16 mouse cellular contexts compared by ENCODE assay signal in genomic region chr4:45474131-45474530, GRCm38 (mm10). TPM values are rescaled to one million over a fixed set of nuclear protein-coding genes. Genes with fewer than 3 reads are reported as not detected.
DNase-seq lines count a peak whose midpoint lies in the region; ATAC-seq and TF ChIP-seq lines count a peak whose summit lies in the region.
"Had no signal": no experiment of that assay in that cellular context is flagged by ENCODE, and none has a peak within 500 bp of the region (broad histone marks: within the 10 kb centered on the region; RNA-seq: fewer than 3 reads in every experiment).

No protein-coding gene starts in this region.

- no peaks in the 10 kb centered on the region for H3K79me2 ChIP-seq in heart, adult 2 months (replicated peaks; ENCODE audit: control insufficient read depth, insufficient read depth, low read length)

- intact Hi-C loops in heart, adult 2 months (cut with DNase I): no loop called here

- no peaks in the 10 kb centered on the region for H3K27me3 ChIP-seq in heart, adult 2 months (ENCODE audit: control insufficient read depth, insufficient read depth, low read length)
- no peaks in the 10 kb centered on the region for H3K27me3 ChIP-seq in hindbrain, embryonic 12.5 days
- no peaks in the 10 kb centered on the region for H3K27me3 ChIP-seq in hindbrain, postnatal 0 days (ENCODE audit: insufficient read depth, low read length)
- no peaks in the 10 kb centered on the region for H3K27me3 ChIP-seq in lung, postnatal 0 days (replicated peaks; ENCODE audit: insufficient read depth, low read length)
- H3K27me3 ChIP-seq in small intestine, adult 2 months (ENCODE audit: control insufficient read depth, insufficient read depth, low read length): no peaks in the 10 kb centered on the region
- H3K27me3 ChIP-seq: kidney, embryonic 15.5 days; midbrain, embryonic 15.5 days had no signal

- H3K27ac ChIP-seq in heart, adult 2 months: peak overlapping the region; percentile 83
- H3K27ac ChIP-seq in hindbrain, embryonic 12.5 days: 0 out of 2 replicates have a peak overlapping the region, but pooled peaks have one; percentile 81
- H3K27ac ChIP-seq in hindbrain, postnatal 0 days: no peak overlapping the region
- peak overlapping the region; percentile 88 for H3K27ac ChIP-seq in lung, postnatal 0 days (ENCODE audit: low read length)
- H3K27ac ChIP-seq in small intestine, adult 2 months (ENCODE audit: insufficient read depth, low read depth, low read length): peak overlapping the region; percentile 58; the same call in 1 of the 2 replicates

- no peak for TF ChIP-seq CTCF in heart, adult 2 months (IDR thresholded peaks at IDR 0.05)
- no peak for TF ChIP-seq CTCF in hindbrain, postnatal 0 days (IDR thresholded peaks at IDR 0.05; ENCODE audit: low read depth)
- TF ChIP-seq CTCF in lung, postnatal 0 days (IDR thresholded peaks at IDR 0.05): no peak
- TF ChIP-seq CTCF in small intestine, adult 2 months (IDR thresholded peaks at IDR 0.05; ENCODE audit: extremely low read depth, insufficient read length, insufficient replicate concordance, low read depth, low read length): no peak

- no peak overlapping the region for H3K4me2 ChIP-seq in hindbrain, embryonic 12.5 days (replicated peaks)
- no peak overlapping the region for H3K4me2 ChIP-seq in hindbrain, postnatal 0 days (ENCODE audit: low read depth, low read length)
- H3K4me2 ChIP-seq in lung, postnatal 0 days (replicated peaks; ENCODE audit: low read depth, low read length): no peak overlapping the region
- H3K4me2 ChIP-seq: kidney, embryonic 15.5 days; limb, embryonic 15.5 days; midbrain, embryonic 15.5 days had no signal

- H3K4me3 ChIP-seq in heart, adult 2 months: no peak overlapping the region
- H3K4me3 ChIP-seq in hindbrain, embryonic 12.5 days: no peak overlapping the region
- H3K4me3 ChIP-seq in hindbrain, postnatal 0 days (ENCODE audit: low read length): no peak overlapping the region
- H3K4me3 ChIP-seq in lung, postnatal 0 days (ENCODE audit: low read depth, low read length): no peak overlapping the region
- no peak overlapping the region for H3K4me3 ChIP-seq in small intestine, adult 2 months (ENCODE audit: low read depth, low read length)
- H3K4me3 ChIP-seq: kidney, embryonic 15.5 days; limb, embryonic 15.5 days; midbrain, embryonic 15.5 days had no signal

- H3K9me3 ChIP-seq in hindbrain, embryonic 12.5 days (replicated peaks): no peaks in the 10 kb centered on the region
- H3K9me3 ChIP-seq in hindbrain, postnatal 0 days (ENCODE audit: low read length): no peaks in the 10 kb centered on the region
- H3K9me3 ChIP-seq in lung, postnatal 0 days (ENCODE audit: low read length): no peaks in the 10 kb centered on the region
- H3K9me3 ChIP-seq: kidney, embryonic 15.5 days; limb, embryonic 15.5 days; midbrain, embryonic 15.5 days had no signal

- no peak for DNase-seq in heart, adult 2 months
- no peak for DNase-seq in heart, postnatal 4 days
- no peak for DNase-seq in hindbrain, postnatal 0 days (ENCODE audit: low spot score)
- DNase-seq in lung, postnatal 0 days (ENCODE audit: low spot score): no peak
- DNase-seq in lung, postnatal 4 days: no peak
- DNase-seq in urinary bladder, postnatal 10 days (ENCODE audit: low spot score): no peak
- DNase-seq: adrenal gland, postnatal 25 days; cerebellum, adult 18-20 months; cerebellum, postnatal 36 days; layer of hippocampus, postnatal 36 days; right cerebral cortex, adult 18-20 months had no signal

- H3K36me3 ChIP-seq in heart, adult 2 months (ENCODE audit: control insufficient read depth, insufficient read depth, low read length): no peaks in the 10 kb centered on the region
- H3K36me3 ChIP-seq in hindbrain, embryonic 12.5 days: no peaks in the 10 kb centered on the region
- no peaks in the 10 kb centered on the region for H3K36me3 ChIP-seq in hindbrain, postnatal 0 days (ENCODE audit: insufficient read depth, low read length)
- H3K36me3 ChIP-seq in lung, postnatal 0 days (ENCODE audit: insufficient read depth, low read length): no peaks in the 10 kb centered on the region
- H3K36me3 ChIP-seq in small intestine, adult 2 months (ENCODE audit: control insufficient read depth, insufficient read depth, low read length): no peaks in the 10 kb centered on the region; the same call in 1 of the 2 replicates
- H3K36me3 ChIP-seq: limb, embryonic 15.5 days; midbrain, embryonic 15.5 days had no signal

- H3K4me1 ChIP-seq in heart, adult 2 months (ENCODE audit: control insufficient read depth, insufficient read depth, low read length): peaks cover 34% of the 10 kb centered on the region
- H3K4me1 ChIP-seq in hindbrain, embryonic 12.5 days: peaks cover 78% of the 10 kb centered on the region
- peaks cover 38% of the 10 kb centered on the region for H3K4me1 ChIP-seq in hindbrain, postnatal 0 days (ENCODE audit: insufficient read depth, low read length)
- H3K4me1 ChIP-seq in lung, postnatal 0 days (ENCODE audit: insufficient read depth, low read depth, low read length): peaks cover 40% of the 10 kb centered on the region
- H3K4me1 ChIP-seq in small intestine, adult 2 months (ENCODE audit: control insufficient read depth, insufficient read depth, insufficient read length, low read length): peaks cover 33% of the 10 kb centered on the region

- TF ChIP-seq POLR2A in heart, adult 2 months (IDR thresholded peaks at IDR 0.05; ENCODE audit: insufficient read depth, low read depth, low read length): no peak
- TF ChIP-seq POLR2A in small intestine, adult 2 months (IDR thresholded peaks at IDR 0.05; ENCODE audit: low read depth, low read length): no peak

- no peak for TF ChIP-seq EP300 in heart, adult 2 months (IDR thresholded peaks at IDR 0.05; ENCODE audit: insufficient read depth, low read depth, low read length)
- no peak for TF ChIP-seq EP300 in lung, postnatal 0 days (IDR thresholded peaks at IDR 0.05)

- no peak for ATAC-seq in hindbrain, embryonic 12.5 days (ENCODE audit: low FRiP score)
- no peak for ATAC-seq in hindbrain, postnatal 0 days
- no peak for ATAC-seq in lung, postnatal 0 days

- 92% methylated on average over 4 of the region's 4 CpGs for WGBS in heart, adult 2 months
- 88% methylated on average over 4 of the region's 4 CpGs for WGBS in hindbrain, embryonic 12.5 days
- WGBS in hindbrain, postnatal 0 days: 84% methylated on average over 4 of the region's 4 CpGs
- WGBS in lung, postnatal 0 days: 93% methylated on average over 4 of the region's 4 CpGs
- 88% methylated on average over 4 of the region's 4 CpGs for WGBS in small intestine, adult 2 months

- H3K9ac ChIP-seq in heart, adult 2 months (ENCODE audit: low read depth, low read length): no peak overlapping the region
- no peak overlapping the region for H3K9ac ChIP-seq in hindbrain, embryonic 12.5 days
- no peak overlapping the region for H3K9ac ChIP-seq in hindbrain, postnatal 0 days (replicated peaks; ENCODE audit: low read length)
- no peak overlapping the region for H3K9ac ChIP-seq in lung, postnatal 0 days (replicated peaks; ENCODE audit: low read depth)
- H3K9ac ChIP-seq: kidney, embryonic 15.5 days; limb, embryonic 15.5 days; midbrain, embryonic 15.5 days had no signal

RNA-seq across cellular contexts. Expression of gene Shb, which starts 58.1 kb away (rescaled TPM):
- total RNA-seq in heart, adult 2 months (2021): 10 to 100 TPM; 27.2 to 43.0 TPM
- polyA plus RNA-seq in heart, adult 2 months (2012; rRNA removed): 19.2 and 19.4 TPM in 2 replicates
- 10 to 100 TPM; 69.3 to 70.9 TPM for total RNA-seq in heart, postnatal 4 days (2021)
- 10.0 and 10.1 TPM in 2 replicates for polyA plus RNA-seq in hindbrain, embryonic 12.5 days (2016; fragmentation: Nextera tagmentation; extraction: Ambion mirVana)
- 29.0 and 33.6 TPM in 2 replicates for total RNA-seq in hindbrain, postnatal 0 days (2014; rRNA removed)
- polyA plus RNA-seq in hindbrain, postnatal 0 days (2015; fragmentation: Nextera tagmentation; extraction: Ambion mirVana): 5.5 and 6.1 TPM in 2 replicates
- polyA plus RNA-seq in lung, postnatal 0 days (2015; fragmentation: Nextera tagmentation; extraction: Ambion mirVana): 7.1 and 8.8 TPM in 2 replicates
- polyA plus RNA-seq in small intestine, adult 2 months (2012; rRNA removed): 33.0 and 71.5 TPM in 2 replicates
